Mouse (Mus musculus): ENCODE results near the gene Glyctk. TPM values are rescaled to one million over a fixed set of nuclear protein-coding genes. Genes with fewer than 3 reads are reported as not detected.

Glyctk gene
- polyA plus RNA-seq, 1 experiment from 2014 or later, result 8.6 TPM

- WGBS, result 80% methylated on average over 12 of the region's 12 CpGs
Measured at GRCm38 (mm10) chr9:106141955-106142354, 16.0 kb downstream of the Glyctk start.

GRCm38 (mm10) chr9:106139763-106140162 lies 18.2 kb downstream of the Glyctk start:
- Histone ChIP-seq H3K27ac (ENCODE audit: low read length) (no peak overlapping the region), H3K27me3 (replicated peaks; ENCODE audit: control insufficient read depth, insufficient read depth, low read length) (no peaks in the 10 kb centered on the region), H3K36me3 (ENCODE audit: control insufficient read depth, insufficient read depth, low read length) (no peaks in the 10 kb centered on the region), H3K4me1 (ENCODE audit: control insufficient read depth, insufficient read depth, low read length) (no peaks in the 10 kb centered on the region), H3K9ac (ENCODE audit: low read depth, low read length) (no peak overlapping the region), H3K4me3 (ENCODE audit: low read length) (no peak overlapping the region), H3K9me3 (ENCODE audit: control insufficient read depth, low read length) (no peaks in the 10 kb centered on the region), H3K4me2 (ENCODE audit: low read depth, low read length) (no peak overlapping the region)
- 51% methylated on average over 10 of the region's 10 CpGs for WGBS
- no peak for ATAC-seq

More at GRCm38 (mm10) chr9:106141955-106142354, 16.0 kb downstream of the Glyctk start:
- H3K9ac ChIP-seq (ENCODE audit: low read depth, low read length), result no peak overlapping the region
- H3K36me3 ChIP-seq (ENCODE audit: control insufficient read depth, insufficient read depth, low read length), result no peaks in the 10 kb centered on the region
- no peak overlapping the region for H3K4me2 ChIP-seq (ENCODE audit: low read depth, low read length)
- no peak for ATAC-seq
- H3K9me3 ChIP-seq (ENCODE audit: control insufficient read depth, low read length), result no peaks in the 10 kb centered on the region
- H3K4me3 ChIP-seq (ENCODE audit: low read length), result no peak overlapping the region
- no peaks in the 10 kb centered on the region for H3K4me1 ChIP-seq (ENCODE audit: control insufficient read depth, insufficient read depth, low read length)
- no peak overlapping the region for H3K27ac ChIP-seq (ENCODE audit: low read length)
- H3K27me3 ChIP-seq (replicated peaks; ENCODE audit: control insufficient read depth, insufficient read depth, low read length), result no peaks in the 10 kb centered on the region

- Histone ChIP-seq H3K9ac (ENCODE audit: low read depth, low read length) (no peak overlapping the region), H3K4me2 (ENCODE audit: low read depth, low read length) (no peak overlapping the region), H3K36me3 (ENCODE audit: control insufficient read depth, insufficient read depth, low read length) (no peaks in the 10 kb centered on the region), H3K4me3 (ENCODE audit: low read length) (no peak overlapping the region), H3K27ac (ENCODE audit: low read length) (no peak overlapping the region), H3K9me3 (ENCODE audit: control insufficient read depth, low read length) (no peaks in the 10 kb centered on the region), H3K4me1 (ENCODE audit: control insufficient read depth, insufficient read depth, low read length) (no peaks in the 10 kb centered on the region), H3K27me3 (replicated peaks; ENCODE audit: control insufficient read depth, insufficient read depth, low read length) (no peaks in the 10 kb centered on the region)
- 68% methylated on average over 10 of the region's 10 CpGs for WGBS
- no peak for ATAC-seq
Measured at GRCm38 (mm10) chr9:106137671-106138216, 20.2 kb downstream of the Glyctk start.

- no peaks in the 10 kb centered on the region for H3K36me3 ChIP-seq (ENCODE audit: control insufficient read depth, insufficient read depth, low read length)
- no peak for ATAC-seq
- no peak overlapping the region for H3K4me3 ChIP-seq (ENCODE audit: low read length)
- no peaks in the 10 kb centered on the region for H3K9me3 ChIP-seq (ENCODE audit: control insufficient read depth, low read length)
- 81% methylated on average over 7 of the region's 7 CpGs for WGBS
- no peak overlapping the region for H3K4me2 ChIP-seq (ENCODE audit: low read depth, low read length)
- no peak overlapping the region for H3K27ac ChIP-seq (ENCODE audit: low read length)
- no peak overlapping the region for H3K9ac ChIP-seq (ENCODE audit: low read depth, low read length)
- no peaks in the 10 kb centered on the region for H3K27me3 ChIP-seq (replicated peaks; ENCODE audit: control insufficient read depth, insufficient read depth, low read length)
- H3K4me1 ChIP-seq (ENCODE audit: control insufficient read depth, insufficient read depth, low read length), result no peaks in the 10 kb centered on the region
Measured at GRCm38 (mm10) chr9:106130250-106130649, 27.7 kb downstream of the Glyctk start.

DNA sequence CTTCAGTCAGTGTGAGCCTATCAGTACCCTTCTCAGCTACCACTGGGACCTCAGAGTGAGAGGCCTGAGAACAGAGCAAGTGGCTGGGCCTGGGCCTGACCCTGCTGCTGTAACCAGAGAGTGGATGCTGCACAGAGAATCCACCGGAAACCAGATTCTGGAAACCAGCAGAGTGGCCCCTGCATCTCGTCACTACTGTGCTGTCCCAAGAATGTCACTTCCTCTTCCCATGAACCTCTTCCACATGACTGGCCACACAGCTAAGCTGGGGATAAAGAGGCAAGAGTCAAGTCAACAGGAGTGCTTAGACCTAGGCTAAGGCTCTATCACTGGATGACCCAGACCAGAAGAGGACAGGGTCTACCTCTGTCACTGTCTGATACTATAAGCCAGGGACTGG lies 28.9 kb downstream of the Glyctk start:
- H3K4me1 ChIP-seq (ENCODE audit: control insufficient read depth, insufficient read depth, low read length), result no peaks in the 10 kb centered on the region
- H3K9me3 ChIP-seq (ENCODE audit: control insufficient read depth, low read length), result no peaks in the 10 kb centered on the region
- no peak overlapping the region for H3K9ac ChIP-seq (ENCODE audit: low read depth, low read length)
- no peak for ATAC-seq
- no peak overlapping the region for H3K27ac ChIP-seq (ENCODE audit: low read length)
- H3K27me3 ChIP-seq (replicated peaks; ENCODE audit: control insufficient read depth, insufficient read depth, low read length), result no peaks in the 10 kb centered on the region
- H3K4me3 ChIP-seq (ENCODE audit: low read length), result no peak overlapping the region
- WGBS, result 73% methylated on average over 2 of the region's 2 CpGs
- no peaks in the 10 kb centered on the region for H3K36me3 ChIP-seq (ENCODE audit: control insufficient read depth, insufficient read depth, low read length)
- H3K4me2 ChIP-seq (ENCODE audit: low read depth, low read length), result no peak overlapping the region

DNA sequence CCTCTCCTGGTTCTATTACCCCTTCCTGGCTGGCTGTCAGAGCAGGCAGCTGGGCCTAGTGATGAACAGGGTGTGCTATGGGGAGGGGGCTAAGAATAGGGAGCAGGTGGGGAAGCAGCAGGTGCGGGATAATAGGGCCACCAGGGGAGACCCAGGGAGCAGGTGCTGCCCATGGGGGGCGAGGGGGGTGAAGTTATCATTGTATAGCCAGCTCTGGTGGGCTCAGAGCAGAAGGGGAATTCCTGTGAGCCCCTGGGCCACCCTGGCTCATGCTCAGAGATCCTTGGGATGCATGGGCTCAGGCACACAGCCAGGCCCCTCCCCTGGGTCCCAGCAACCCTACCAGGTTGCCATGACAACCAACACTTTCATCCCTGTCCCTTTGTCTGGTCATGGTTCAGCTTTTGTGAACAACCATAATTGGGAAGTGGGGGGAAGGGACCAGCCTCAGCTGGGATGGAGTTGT lies 31.1 kb downstream of the Glyctk start:
- Histone ChIP-seq H3K4me2 (ENCODE audit: low read depth, low read length) (no peak overlapping the region), H3K4me1 (ENCODE audit: control insufficient read depth, insufficient read depth, low read length) (no peaks in the 10 kb centered on the region), H3K9ac (ENCODE audit: low read depth, low read length) (no peak overlapping the region), H3K4me3 (ENCODE audit: low read length) (no peak overlapping the region), H3K27me3 (replicated peaks; ENCODE audit: control insufficient read depth, insufficient read depth, low read length) (no peaks in the 10 kb centered on the region), H3K36me3 (ENCODE audit: control insufficient read depth, insufficient read depth, low read length) (no peaks in the 10 kb centered on the region), H3K27ac (ENCODE audit: low read length) (no peak overlapping the region), H3K9me3 (ENCODE audit: control insufficient read depth, low read length) (no peaks in the 10 kb centered on the region)
- no peak for ATAC-seq
- WGBS, result 54% methylated on average over 2 of the region's 2 CpGs

DNA sequence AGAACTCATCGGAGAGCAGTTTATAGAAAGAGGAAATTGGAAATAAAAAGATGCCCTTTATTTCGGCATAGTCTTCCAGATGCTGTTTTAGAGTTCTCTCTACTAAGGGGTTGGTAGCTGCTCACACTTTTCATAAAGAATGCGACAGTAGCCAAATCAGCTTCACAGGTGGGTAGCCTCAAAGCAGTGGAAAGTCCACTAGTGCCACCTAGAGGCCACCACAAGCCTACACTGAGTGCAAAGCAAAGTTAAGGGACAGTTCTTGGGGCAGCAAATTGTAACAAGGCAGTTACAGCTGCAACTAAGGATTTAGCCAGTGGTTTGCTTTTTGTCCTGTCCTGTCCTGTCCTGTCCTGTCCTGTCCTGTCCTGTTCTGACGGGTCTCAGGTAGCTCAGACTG lies 34.3 kb downstream of the Glyctk start:
- Histone ChIP-seq H3K36me3 (ENCODE audit: control insufficient read depth, insufficient read depth, low read length) (no peaks in the 10 kb centered on the region), H3K9ac (ENCODE audit: low read depth, low read length) (no peak overlapping the region), H3K27me3 (replicated peaks; ENCODE audit: control insufficient read depth, insufficient read depth, low read length) (no peaks in the 10 kb centered on the region), H3K4me2 (ENCODE audit: low read depth, low read length) (no peak overlapping the region), H3K9me3 (ENCODE audit: control insufficient read depth, low read length) (no peaks in the 10 kb centered on the region), H3K27ac (ENCODE audit: low read length) (no peak overlapping the region), H3K4me3 (ENCODE audit: low read length) (no peak overlapping the region), H3K4me1 (ENCODE audit: control insufficient read depth, insufficient read depth, low read length) (no peaks in the 10 kb centered on the region)
- 52% methylated on average over 4 of the region's 4 CpGs for WGBS
- ATAC-seq, result no peak

DNA sequence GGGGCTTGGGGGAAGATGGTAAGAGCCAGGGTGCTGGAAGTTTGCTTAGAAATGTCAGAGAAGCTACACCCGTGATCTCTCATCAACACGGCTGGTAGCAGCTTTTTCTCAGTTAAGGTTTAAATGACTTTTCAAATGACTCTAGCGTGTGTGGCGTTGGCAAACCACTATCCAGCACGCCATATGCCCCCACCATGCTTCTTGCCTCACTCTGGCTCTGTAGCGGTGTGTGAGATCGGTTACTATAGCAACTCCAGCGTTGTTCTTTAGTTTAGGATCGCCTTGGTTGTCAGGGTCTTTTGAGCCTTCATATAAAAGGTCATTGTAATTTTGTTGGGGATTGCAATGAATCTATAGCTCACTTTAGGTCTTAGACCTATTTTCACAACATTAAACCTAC lies 38.9 kb downstream of the Glyctk start:
- Histone ChIP-seq H3K4me1 (ENCODE audit: control insufficient read depth, insufficient read depth, low read length) (peaks cover 5% of the 10 kb centered on the region; the same call in 1 of the 2 replicates), H3K27me3 (replicated peaks; ENCODE audit: control insufficient read depth, insufficient read depth, low read length) (no peaks in the 10 kb centered on the region)
- no peak for ATAC-seq

GRCm38 (mm10) chr9:106115801-106116424 lies 42.0 kb downstream of the Glyctk start:
- Histone ChIP-seq H3K27me3 (replicated peaks; ENCODE audit: control insufficient read depth, insufficient read depth, low read length) (no peaks in the 10 kb centered on the region), H3K9ac (ENCODE audit: low read depth, low read length) (no peak overlapping the region), H3K4me3 (ENCODE audit: low read length) (no peak overlapping the region), H3K4me1 (ENCODE audit: control insufficient read depth, insufficient read depth, low read length) (peaks cover 5% of the 10 kb centered on the region; the same call in 1 of the 2 replicates), H3K36me3 (ENCODE audit: control insufficient read depth, insufficient read depth, low read length) (no peaks in the 10 kb centered on the region), H3K27ac (ENCODE audit: low read length) (no peak overlapping the region), H3K4me2 (ENCODE audit: low read depth, low read length) (no peak overlapping the region), H3K9me3 (ENCODE audit: control insufficient read depth, low read length) (no peaks in the 10 kb centered on the region)
- WGBS, result 33% methylated on average over 13 of the region's 13 CpGs
- no peak for ATAC-seq

More for the DNA sequence above, 38.9 kb downstream of the Glyctk start:
- H3K27ac ChIP-seq (ENCODE audit: low read length), result no peak overlapping the region
- no peaks in the 10 kb centered on the region for H3K36me3 ChIP-seq (ENCODE audit: control insufficient read depth, insufficient read depth, low read length)
- WGBS, result 66% methylated on average over 9 of the region's 9 CpGs
- H3K4me2 ChIP-seq (ENCODE audit: low read depth, low read length), result no peak overlapping the region
- H3K9me3 ChIP-seq (ENCODE audit: control insufficient read depth, low read length), result no peaks in the 10 kb centered on the region
- no peak overlapping the region for H3K4me3 ChIP-seq (ENCODE audit: low read length)
- H3K9ac ChIP-seq (ENCODE audit: low read depth, low read length), result no peak overlapping the region

Measured in intestine, embryonic 16.5 days (tissue).